Mouse (Mus musculus): ENCODE measurements around the gene Cog5. TPM values are rescaled to one million over a fixed set of nuclear protein-coding genes. Genes with fewer than 3 reads are reported as not detected.

Cog5 gene
- total and polyA plus RNA-seq, 3 experiments, result 27.1 to 28.4 TPM; not detected in 1

GRCm38 (mm10) chr12:31846077-31846476 is 191.4 kb downstream of the Cog5 start:
- Histone ChIP-seq H3K9me3 (replicated peaks; ENCODE audit: insufficient read depth, low read length) (no peaks in the 10 kb centered on the region), H3K36me3 (ENCODE audit: control insufficient read depth in 1 of 2, insufficient read depth in 2 of 2, low read length in 2 of 2) (peaks cover 0 to 3% of the 10 kb centered on the region in 2 experiments; a peak in 1 of 4 replicates), H3K4me1 (ENCODE audit: control insufficient read depth in 1 of 2, insufficient read depth in 2 of 2, low read length in 2 of 2) (no peaks in the 10 kb centered on the region), H3K27ac (ENCODE audit: control insufficient read depth, low read depth, low read length) (no peak overlapping the region), H3K79me2 (ENCODE audit: control insufficient read depth, insufficient read depth, low read length, poor library complexity) (no peaks in the 10 kb centered on the region), H3K27me3 (ENCODE audit: control insufficient read depth in 1 of 2, insufficient read depth in 2 of 2, low read length in 2 of 2) (no peaks in the 10 kb centered on the region), H3K9ac (ENCODE audit: control insufficient read depth, low read depth, low read length, poor library complexity, severe bottlenecking) (no peak overlapping the region), H3K4me3 (ENCODE audit: control insufficient read depth in 1 of 2, insufficient read depth in 1 of 2, low read depth in 2 of 2, low read length in 2 of 2) (no peak overlapping the region)
- DNase-seq (ENCODE audit: low read depth, low spot score), result no peak
- TF ChIP-seq TBP (IDR thresholded peaks at IDR 0.05; ENCODE audit: low read depth, low read length) (no peak), GABPA (IDR thresholded peaks at IDR 0.05; ENCODE audit: low read depth, low read length) (no peak), POLR2AphosphoS2 (IDR thresholded peaks at IDR 0.05; ENCODE audit: low read length) (no peak), CHD2 (IDR thresholded peaks at IDR 0.05; ENCODE audit: low read length) (no peak), POLR2A (IDR thresholded peaks at IDR 0.05; ENCODE audit: control insufficient read depth in 1 of 2, insufficient read depth in 1 of 2, low read depth in 1 of 2, low read length in 2 of 2, poor library complexity in 1 of 2) (no peak), NRF1 (IDR thresholded peaks at IDR 0.05; ENCODE audit: insufficient read depth, low read depth, low read length, poor library complexity, severe bottlenecking) (no peak), MAZ (IDR thresholded peaks at IDR 0.05; ENCODE audit: low read depth, low read length) (no peak), MYB (IDR thresholded peaks at IDR 0.05; ENCODE audit: low read depth, low read length) (no peak), TCF12 (IDR thresholded peaks at IDR 0.05; ENCODE audit: low read depth, low read length) (no peak), USF2 (IDR thresholded peaks at IDR 0.05; ENCODE audit: borderline replicate concordance in 1 of 2, insufficient read depth in 1 of 2, low read depth in 1 of 2, low read length in 2 of 2) (no peak)

GRCm38 (mm10) chr12:31848630-31849415 is 194.2 kb downstream of the Cog5 start:
- H3K79me2 ChIP-seq (ENCODE audit: control insufficient read depth, insufficient read depth, low read length, poor library complexity), result no peaks in the 10 kb centered on the region
- no peak for DNase-seq (ENCODE audit: low read depth, low spot score)
- no peak overlapping the region for H3K27ac ChIP-seq (ENCODE audit: control insufficient read depth, low read depth, low read length)
- H3K9me3 ChIP-seq (replicated peaks; ENCODE audit: insufficient read depth, low read length), result no peaks in the 10 kb centered on the region
- H3K27me3 ChIP-seq (ENCODE audit: control insufficient read depth in 1 of 2, insufficient read depth in 2 of 2, low read length in 2 of 2), result no peaks in the 10 kb centered on the region
- peaks cover 0 to under 1% of the 10 kb centered on the region in 2 experiments; a peak in 2 of 4 replicates for H3K36me3 ChIP-seq (ENCODE audit: control insufficient read depth in 1 of 2, insufficient read depth in 2 of 2, low read length in 2 of 2)
- no peaks in the 10 kb centered on the region; a peak in 1 of 4 replicates for H3K4me1 ChIP-seq (ENCODE audit: control insufficient read depth in 1 of 2, insufficient read depth in 2 of 2, low read length in 2 of 2)
- H3K4me3 ChIP-seq (ENCODE audit: control insufficient read depth in 1 of 2, insufficient read depth in 1 of 2, low read depth in 2 of 2, low read length in 2 of 2), result no peak overlapping the region
- H3K9ac ChIP-seq (ENCODE audit: control insufficient read depth, low read depth, low read length, poor library complexity, severe bottlenecking), result no peak overlapping the region
- no peak for TF ChIP-seq MAZ (IDR thresholded peaks at IDR 0.05; ENCODE audit: low read depth, low read length)
- TF ChIP-seq POLR2AphosphoS5 (IDR thresholded peaks at IDR 0.05; ENCODE audit: borderline replicate concordance, low read depth, low read length), result no peak
- no peak for TF ChIP-seq POLR2AphosphoS2 (IDR thresholded peaks at IDR 0.05; ENCODE audit: low read length)
- TF ChIP-seq HCFC1 (IDR thresholded peaks at IDR 0.05; ENCODE audit: low read depth, low read length), result no peak
- TF ChIP-seq CTCF (IDR thresholded peaks at IDR 0.05 in 2 of 3, conservative IDR thresholded peaks at IDR 0.05 in 1 of 3; ENCODE audit: control insufficient read depth in 1 of 3, insufficient read depth in 1 of 3, low read depth in 2 of 3, low read length in 3 of 3, poor library complexity in 1 of 3, severe bottlenecking in 1 of 3), result no peak
- TF ChIP-seq MAFK (IDR thresholded peaks at IDR 0.05; ENCODE audit: borderline replicate concordance, low read depth, low read length), result no peak
- TF ChIP-seq KAT2A (conservative IDR thresholded peaks at IDR 0.05; ENCODE audit: low read depth, low read length), result no peak
- TF ChIP-seq BHLHE40 (IDR thresholded peaks at IDR 0.05; ENCODE audit: borderline replicate concordance, low read depth, low read length), result no peak
